Mouse (Mus musculus) mature B cell (primary cell): ENCODE results near the gene Hist1h1c.
"Not testable (repeated sequence)": the region's sequence is repeated elsewhere in the genome, so short reads cannot be mapped to it uniquely, and the experiment has no call there.

Experiments
- in situ Hi-C: fragments of 300-500 bp; cut with MboI; formaldehyde crosslinking; loops from 2 replicates; pipeline ENCODE4 v1.14.3; 2019

Hist1h1c gene

GRCm38 (mm10) chr13:23759916-23760239 lies 21.3 kb downstream of the Hist1h1c start:
- in situ Hi-C loops, result loop anchor here (10.0 kb wide), 1 partner anchor 325 kb away; no protein-coding TSS in a partner anchor

- in situ Hi-C loops, result no loop called here
Observed at GRCm38 (mm10) chr13:23760240-23760971, 21.8 kb downstream of the Hist1h1c start.

- in situ Hi-C loops, result no loop called here
Observed at GRCm38 (mm10) chr13:23760972-23761864, 22.6 kb downstream of the Hist1h1c start, which contains the start of gene Hist1h4a. TSS of gene Hist1h4a (minus strand) at chr13:23761230.

GRCm38 (mm10) chr13:23761871-23762821 lies 23.5 kb downstream of the Hist1h1c start, which contains the start of gene Hist1h3a:
TSS of gene Hist1h3a (minus strand) at chr13:23762386.
- in situ Hi-C loops, result not testable (repeated sequence)

GRCm38 (mm10) chr13:23763242-23763585 lies 24.6 kb downstream of the Hist1h1c start:
- in situ Hi-C loops, result no loop called here

- in situ Hi-C loops, result no loop called here
Observed at GRCm38 (mm10) chr13:23763586-23764323, 25.1 kb downstream of the Hist1h1c start, which contains the start of gene Hist1h1a. TSS of gene Hist1h1a (plus strand) at chr13:23763666.

- in situ Hi-C loops, result no loop called here
Observed at GRCm38 (mm10) chr13:23764324-23765171, 25.9 kb downstream of the Hist1h1c start.

- in situ Hi-C loops, result no loop called here
Observed at GRCm38 (mm10) chr13:23765172-23765513, 26.5 kb downstream of the Hist1h1c start.

- in situ Hi-C loops, result no loop called here
Observed at GRCm38 (mm10) chr13:23766772-23767171, 28.2 kb downstream of the Hist1h1c start.

GRCm38 (mm10) chr13:23768834-23769397 lies 30.3 kb downstream of the Hist1h1c start:
- in situ Hi-C loops, result no loop called here

- in situ Hi-C loops, result not testable (repeated sequence)
Observed at GRCm38 (mm10) chr13:23769613-23770012, 31.0 kb downstream of the Hist1h1c start, which contains the start of gene Trim38. TSS of gene Trim38 (plus strand) at chr13:23769913.

- in situ Hi-C loops, result no loop called here
Observed at GRCm38 (mm10) chr13:23772561-23773313, 34.1 kb downstream of the Hist1h1c start.

GRCm38 (mm10) chr13:23778339-23778738 lies 39.7 kb downstream of the Hist1h1c start:
- in situ Hi-C loops, result loop anchor here (25.0 kb wide), 1 partner anchor 509 kb away; the partner anchor contains the start of gene Carmil1

- in situ Hi-C loops, result loop anchor here (25.0 kb wide), 1 partner anchor 508 kb away; the partner anchor contains the start of gene Carmil1
Observed at GRCm38 (mm10) chr13:23779025-23779424, 40.4 kb downstream of the Hist1h1c start.
